Mouse (Mus musculus) megakaryocyte, embryonic 14.5 days (primary cell): Measurements from ENCODE around the gene Vmn2r49. TPM values are rescaled to one million over a fixed set of nuclear protein-coding genes. Genes with fewer than 3 reads are reported as not detected.
"Not testable (repeated sequence)": the region's sequence is repeated elsewhere in the genome, so short reads cannot be mapped to it uniquely, and the experiment has no call there.

Source experiments
- H3K27me3 ChIP-seq: replicated peaks from 2 replicates; pipeline ENCODE3; 2012; ENCODE audit warnings: inconsistent platforms
- H3K36me3 ChIP-seq: replicated peaks from 2 replicates; pipeline ENCODE3; 2012; ENCODE audit warnings: low read length, inconsistent platforms, mixed read lengths
- H3K4me1 ChIP-seq: 2 replicates; pipeline ENCODE4 v1.6.1; 2012; ENCODE audit warnings: inconsistent platforms
- H3K4me3 ChIP-seq: replicated peaks from 2 replicates; pipeline ENCODE3; 2012; ENCODE audit warnings: moderate library complexity, mild to moderate bottlenecking, inconsistent platforms
- H3K9me3 ChIP-seq: 2 replicates; pipeline ENCODE4 v1.6.1; 2012; ENCODE audit warnings: inconsistent platforms
- polyA plus RNA-seq: library from polyadenylated mRNA; stranded (reverse); fragments of >175 nt; gene quantifications from 2 replicates; pipeline ENCODE4 v1.2.3, GENCODE M21; 2012; ENCODE audit warnings: low replicate concordance; ENCODE audit not compliant: insufficient read depth

Vmn2r49 gene
- not detected in 2 replicates for polyA plus RNA-seq

DNA sequence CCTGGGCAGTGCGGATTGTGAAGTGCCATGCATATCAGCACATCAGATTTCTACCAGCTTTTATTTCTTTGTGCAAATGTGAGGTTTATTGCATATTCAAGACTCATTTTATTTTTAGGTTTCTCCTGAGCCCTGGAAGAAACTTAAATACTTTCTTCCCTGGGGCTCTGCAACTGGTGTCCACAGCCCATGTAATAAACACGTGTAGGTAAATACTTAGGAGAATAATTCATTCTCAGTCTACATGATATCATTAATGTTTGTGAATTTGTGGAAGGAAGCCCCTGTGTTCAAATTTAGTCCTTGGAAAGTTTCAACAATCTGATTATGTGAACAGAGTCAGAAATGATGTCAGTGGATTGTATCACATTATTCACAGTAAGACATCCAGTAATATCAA lies at the start of gene Vmn2r49:
TSS of gene Vmn2r49 (minus strand) at position 101 of the 400 bp plus-strand sequence.
- H3K27me3 ChIP-seq, H3K36me3 ChIP-seq, H3K4me3 ChIP-seq, H3K9me3 ChIP-seq, H3K4me1 ChIP-seq: not testable (repeated sequence)

- not testable (repeated sequence) for H3K36me3 ChIP-seq, H3K9me3 ChIP-seq, H3K4me3 ChIP-seq, H3K4me1 ChIP-seq, H3K27me3 ChIP-seq
Observed at GRCm38 (mm10) chr7:9953485-9953884, 38.6 kb downstream of the Vmn2r49 start, which contains the start of gene Vmn2r48. Gene Vmn2r48, minus strand, starts transcription at chr7:9953585.

Other genes starting within 250 kb of the Vmn2r49 start
- gene Vmn2r46, start 221.7 kb downstream of the Vmn2r49 start, polyA plus RNA-seq, result not detected in 2 replicates
- not detected in 2 replicates for gene Vmn2r47, start 150.9 kb downstream of the Vmn2r49 start, polyA plus RNA-seq
- not detected in 2 replicates for gene Vmn2r48, start 38.7 kb downstream of the Vmn2r49 start, polyA plus RNA-seq
- gene Vmn2r50, start 61.0 kb upstream of the Vmn2r49 start, polyA plus RNA-seq, result not detected in 2 replicates
- not detected in 2 replicates for gene Vmn2r51, start 113.5 kb upstream of the Vmn2r49 start, polyA plus RNA-seq
- not detected in 2 replicates for gene Vmn2r52, start 184.3 kb upstream of the Vmn2r49 start, polyA plus RNA-seq